Mouse (Mus musculus): ENCODE data around the gene Nyap2. TPM values are rescaled to one million over a fixed set of nuclear protein-coding genes. Genes with fewer than 3 reads are reported as not detected.
"Not testable (repeated sequence)": the region's sequence is repeated elsewhere in the genome, so short reads cannot be mapped to it uniquely, and the experiment has no call there.

Nyap2 gene
- polyA plus RNA-seq, 2 experiments: 0.06 TPM; not detected in 1

DNA sequence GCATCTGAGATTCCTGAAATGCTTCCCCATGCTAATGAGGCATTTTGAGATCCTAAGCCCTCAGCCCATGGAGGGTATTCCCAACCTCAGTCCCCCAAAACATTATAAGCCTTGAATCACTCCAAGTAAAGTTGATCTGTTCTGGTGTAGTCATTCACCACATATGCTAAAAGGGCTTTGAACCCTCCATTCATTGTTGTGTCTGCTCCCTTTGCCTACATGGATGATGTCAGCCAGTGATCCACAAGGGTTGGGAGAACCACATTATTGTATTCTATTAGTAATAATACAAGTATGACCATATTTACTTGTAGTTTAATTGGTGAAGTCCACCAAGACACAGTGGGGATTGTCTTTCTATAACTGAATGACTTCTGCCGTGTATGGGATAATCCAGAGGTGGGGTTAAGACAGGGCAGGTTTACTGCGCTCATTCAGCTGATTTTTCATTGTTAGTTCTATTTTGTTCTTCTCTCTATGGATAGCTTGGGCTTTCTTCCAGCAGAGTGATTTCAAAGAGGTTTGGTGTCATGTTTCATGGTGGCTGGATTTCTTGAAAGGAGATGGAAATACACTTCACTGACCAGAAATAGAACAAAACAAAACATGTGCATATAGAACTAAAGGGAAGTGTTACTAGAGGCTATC, 155.1 kb downstream of the Nyap2 start:
- Histone ChIP-seq H3K27me3 (ENCODE audit: control insufficient read depth, insufficient read depth, low read length) (no peaks in the 10 kb centered on the region), H3K4me2 (replicated peaks; ENCODE audit: low read depth, low read length, severe bottlenecking) (no peak overlapping the region), H3K9ac (ENCODE audit: low read depth, low read length, severe bottlenecking) (no peak overlapping the region), H3K36me3 (ENCODE audit: control insufficient read depth, insufficient read depth, low read length) (no peaks in the 10 kb centered on the region), H3K4me1 (ENCODE audit: control insufficient read depth, insufficient read depth, low read length) (no peaks in the 10 kb centered on the region), H3K9me3 (ENCODE audit: control insufficient read depth, low read length) (no peaks in the 10 kb centered on the region), H3K27ac (replicated peaks; ENCODE audit: low read depth, low read length) (no peak overlapping the region), H3K4me3 (replicated peaks; ENCODE audit: low read length) (no peak overlapping the region)
- DNase-seq (ENCODE audit: low spot score) (no peak), ATAC-seq (ENCODE audit: low FRiP score, low read depth) (no peak)
- TF ChIP-seq POLR2A (IDR thresholded peaks at IDR 0.05; ENCODE audit: borderline replicate concordance, extremely low read depth, insufficient read depth, insufficient read length): no peak
- WGBS: 60% methylated on average over 2 of the region's 2 CpGs

GRCm38 (mm10) chr1:81232407-81232789, 155.6 kb downstream of the Nyap2 start:
- H3K27ac ChIP-seq (replicated peaks; ENCODE audit: low read depth, low read length); H3K4me3 ChIP-seq (replicated peaks; ENCODE audit: low read length); H3K27me3 ChIP-seq (ENCODE audit: control insufficient read depth, insufficient read depth, low read length); H3K36me3 ChIP-seq (ENCODE audit: control insufficient read depth, insufficient read depth, low read length); H3K9me3 ChIP-seq (ENCODE audit: control insufficient read depth, low read length); H3K9ac ChIP-seq (ENCODE audit: low read depth, low read length, severe bottlenecking); H3K4me1 ChIP-seq (ENCODE audit: control insufficient read depth, insufficient read depth, low read length); DNase-seq (ENCODE audit: low spot score); H3K4me2 ChIP-seq (replicated peaks; ENCODE audit: low read depth, low read length, severe bottlenecking); ATAC-seq (ENCODE audit: low FRiP score, low read depth): not testable (repeated sequence)
- 76% methylated on average over 5 of the region's 5 CpGs for WGBS

- Histone ChIP-seq H3K4me3 (replicated peaks; ENCODE audit: low read length) (no peak overlapping the region), H3K4me2 (replicated peaks; ENCODE audit: low read depth, low read length, severe bottlenecking) (no peak overlapping the region), H3K9me3 (ENCODE audit: control insufficient read depth, low read length) (no peaks in the 10 kb centered on the region), H3K4me1 (ENCODE audit: control insufficient read depth, insufficient read depth, low read length) (no peaks in the 10 kb centered on the region), H3K9ac (ENCODE audit: low read depth, low read length, severe bottlenecking) (no peak overlapping the region), H3K27me3 (ENCODE audit: control insufficient read depth, insufficient read depth, low read length) (no peaks in the 10 kb centered on the region), H3K36me3 (ENCODE audit: control insufficient read depth, insufficient read depth, low read length) (no peaks in the 10 kb centered on the region), H3K27ac (replicated peaks; ENCODE audit: low read depth, low read length) (no peak overlapping the region)
- ATAC-seq (ENCODE audit: low FRiP score, low read depth) (no peak), DNase-seq (ENCODE audit: low spot score) (no peak)
- 63% methylated on average over 3 of the region's 3 CpGs for WGBS
- TF ChIP-seq POLR2A (IDR thresholded peaks at IDR 0.05; ENCODE audit: borderline replicate concordance, extremely low read depth, insufficient read depth, insufficient read length): no peak
Measured at GRCm38 (mm10) chr1:81248447-81249205, 171.9 kb downstream of the Nyap2 start.

GRCm38 (mm10) chr1:81250068-81250467, 173.3 kb downstream of the Nyap2 start:
- Histone ChIP-seq H3K4me2 (replicated peaks; ENCODE audit: low read depth, low read length, severe bottlenecking) (no peak overlapping the region), H3K9ac (ENCODE audit: low read depth, low read length, severe bottlenecking) (no peak overlapping the region), H3K9me3 (ENCODE audit: control insufficient read depth, low read length) (no peaks in the 10 kb centered on the region), H3K4me3 (replicated peaks; ENCODE audit: low read length) (no peak overlapping the region), H3K27me3 (ENCODE audit: control insufficient read depth, insufficient read depth, low read length) (no peaks in the 10 kb centered on the region), H3K36me3 (ENCODE audit: control insufficient read depth, insufficient read depth, low read length) (no peaks in the 10 kb centered on the region), H3K4me1 (ENCODE audit: control insufficient read depth, insufficient read depth, low read length) (no peaks in the 10 kb centered on the region), H3K27ac (replicated peaks; ENCODE audit: low read depth, low read length) (no peak overlapping the region)
- no peak for DNase-seq (ENCODE audit: low spot score)
- WGBS: 91% methylated on average over 11 of the region's 11 CpGs
- no peak for ATAC-seq (ENCODE audit: low FRiP score, low read depth)
- no peak for TF ChIP-seq POLR2A (IDR thresholded peaks at IDR 0.05; ENCODE audit: borderline replicate concordance, extremely low read depth, insufficient read depth, insufficient read length)

DNA sequence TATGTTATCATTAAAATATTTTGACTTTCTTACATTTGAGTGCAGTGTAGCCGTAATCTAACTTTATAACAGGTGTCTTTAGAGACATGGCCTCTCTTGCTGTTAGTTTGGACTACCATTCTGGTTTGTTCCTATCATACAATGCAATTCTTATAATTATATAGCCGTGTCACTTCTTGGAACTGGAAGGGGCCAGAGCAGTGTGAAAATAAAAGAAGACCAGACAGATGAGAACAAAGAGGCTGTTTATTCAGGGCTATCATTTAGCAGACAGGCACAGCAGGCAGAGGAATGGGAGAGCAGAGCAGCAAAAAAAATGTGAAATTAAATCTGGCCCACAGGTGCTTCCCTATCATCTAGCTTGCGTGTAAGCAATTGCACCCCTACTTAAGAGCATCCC, 189.7 kb downstream of the Nyap2 start:
- H3K36me3 ChIP-seq (ENCODE audit: control insufficient read depth, insufficient read depth, low read length): no peaks in the 10 kb centered on the region
- no peaks in the 10 kb centered on the region for H3K27me3 ChIP-seq (ENCODE audit: control insufficient read depth, insufficient read depth, low read length)
- H3K27ac ChIP-seq (replicated peaks; ENCODE audit: low read depth, low read length): no peak overlapping the region
- ATAC-seq (ENCODE audit: low FRiP score, low read depth) (no peak), DNase-seq (ENCODE audit: low spot score) (no peak)
- WGBS: 80% methylated on average over 3 of the region's 3 CpGs
- H3K9ac ChIP-seq (ENCODE audit: low read depth, low read length, severe bottlenecking): no peak overlapping the region
- H3K4me2 ChIP-seq (replicated peaks; ENCODE audit: low read depth, low read length, severe bottlenecking): no peak overlapping the region
- no peak overlapping the region for H3K4me3 ChIP-seq (replicated peaks; ENCODE audit: low read length)
- no peak for TF ChIP-seq POLR2A (IDR thresholded peaks at IDR 0.05; ENCODE audit: borderline replicate concordance, extremely low read depth, insufficient read depth, insufficient read length)
- H3K9me3 ChIP-seq (ENCODE audit: control insufficient read depth, low read length): no peaks in the 10 kb centered on the region
- H3K4me1 ChIP-seq (ENCODE audit: control insufficient read depth, insufficient read depth, low read length): no peaks in the 10 kb centered on the region

Measured in limb, embryonic 14.5 days (tissue).